Mouse (Mus musculus): Measurements from ENCODE around the gene Ssr1. TPM values are rescaled to one million over a fixed set of nuclear protein-coding genes. Genes with fewer than 3 reads are reported as not detected.

Ssr1 gene
- polyA plus RNA-seq, 1 experiment, result 89.8 TPM

DNA sequence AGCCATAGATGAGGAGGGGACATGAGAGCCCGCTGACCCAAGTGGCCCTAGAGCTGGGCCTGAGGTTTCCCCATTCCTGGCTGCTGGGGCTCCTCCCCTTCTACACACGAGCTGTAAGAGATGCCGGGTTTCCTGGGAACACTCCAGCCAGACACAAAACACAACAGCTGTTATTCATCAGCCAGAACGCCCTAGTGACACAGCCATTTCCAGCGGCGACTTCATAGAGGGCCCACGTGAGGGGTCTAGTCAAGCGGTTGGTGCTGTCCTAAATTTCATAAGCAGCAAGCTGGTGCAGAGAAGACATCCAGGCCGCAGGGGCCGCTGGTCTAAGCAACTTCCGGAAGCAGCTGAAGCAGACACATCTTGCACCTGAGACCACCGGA, 27.0 kb downstream of the Ssr1 start:
- Histone ChIP-seq H3K27ac (ENCODE audit: insufficient read depth, low read depth, low read length) (no peak overlapping the region), H3K4me3 (ENCODE audit: insufficient read depth, low read length) (no peak overlapping the region), H3K4me1 (ENCODE audit: control insufficient read depth, insufficient read depth, low read length) (peaks cover 20% of the 10 kb centered on the region)
- TF ChIP-seq CTCF (IDR thresholded peaks at IDR 0.05; ENCODE audit: low read depth, low read length) (no peak), POLR2A (IDR thresholded peaks at IDR 0.05; ENCODE audit: borderline replicate concordance, low read depth, low read length) (no peak)

DNA sequence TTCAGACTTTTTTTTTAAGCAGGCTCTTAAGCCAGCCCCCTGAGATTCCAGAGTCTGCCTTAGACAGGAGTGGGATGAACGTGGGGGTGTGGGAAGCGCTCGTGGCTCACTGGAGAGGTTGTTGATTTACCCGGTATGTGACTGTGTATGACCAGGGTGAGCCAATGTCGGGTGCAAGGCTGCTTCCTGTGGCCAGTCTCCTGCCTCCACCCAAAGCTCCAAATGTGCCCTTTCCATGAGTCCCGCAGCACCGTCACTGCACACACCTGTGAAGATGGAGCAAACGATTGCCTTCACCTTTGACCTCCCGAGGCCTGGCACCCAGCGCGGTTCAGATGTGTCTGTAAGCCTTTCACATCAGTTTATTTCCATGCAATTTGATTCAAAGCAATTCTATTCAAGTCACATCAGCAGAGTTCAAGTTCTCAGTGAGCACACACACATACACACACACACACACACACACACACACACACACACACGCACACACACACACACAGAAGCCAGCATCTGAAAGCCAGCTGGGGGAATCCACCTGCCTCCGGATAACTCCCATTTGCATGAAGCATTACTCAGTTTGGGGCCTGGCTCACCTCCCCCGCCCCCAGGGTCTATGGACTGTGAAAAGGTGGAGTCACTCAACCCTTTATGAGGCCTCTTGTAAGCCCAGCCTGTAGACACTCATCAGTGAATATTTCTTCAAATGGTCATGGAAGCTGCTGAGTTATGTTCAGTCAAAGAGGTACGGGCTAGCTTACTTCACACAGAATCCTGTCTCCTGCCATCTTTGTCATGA, 27.6 kb downstream of the Ssr1 start:
- TF ChIP-seq POLR2A (IDR thresholded peaks at IDR 0.05; ENCODE audit: borderline replicate concordance, low read depth, low read length) (no peak), CTCF (IDR thresholded peaks at IDR 0.05; ENCODE audit: low read depth, low read length) (no peak)
- Histone ChIP-seq H3K4me3 (ENCODE audit: insufficient read depth, low read length) (no peak overlapping the region), H3K4me1 (ENCODE audit: control insufficient read depth, insufficient read depth, low read length) (peaks cover 20% of the 10 kb centered on the region), H3K27ac (ENCODE audit: insufficient read depth, low read depth, low read length) (no peak overlapping the region)

DNA sequence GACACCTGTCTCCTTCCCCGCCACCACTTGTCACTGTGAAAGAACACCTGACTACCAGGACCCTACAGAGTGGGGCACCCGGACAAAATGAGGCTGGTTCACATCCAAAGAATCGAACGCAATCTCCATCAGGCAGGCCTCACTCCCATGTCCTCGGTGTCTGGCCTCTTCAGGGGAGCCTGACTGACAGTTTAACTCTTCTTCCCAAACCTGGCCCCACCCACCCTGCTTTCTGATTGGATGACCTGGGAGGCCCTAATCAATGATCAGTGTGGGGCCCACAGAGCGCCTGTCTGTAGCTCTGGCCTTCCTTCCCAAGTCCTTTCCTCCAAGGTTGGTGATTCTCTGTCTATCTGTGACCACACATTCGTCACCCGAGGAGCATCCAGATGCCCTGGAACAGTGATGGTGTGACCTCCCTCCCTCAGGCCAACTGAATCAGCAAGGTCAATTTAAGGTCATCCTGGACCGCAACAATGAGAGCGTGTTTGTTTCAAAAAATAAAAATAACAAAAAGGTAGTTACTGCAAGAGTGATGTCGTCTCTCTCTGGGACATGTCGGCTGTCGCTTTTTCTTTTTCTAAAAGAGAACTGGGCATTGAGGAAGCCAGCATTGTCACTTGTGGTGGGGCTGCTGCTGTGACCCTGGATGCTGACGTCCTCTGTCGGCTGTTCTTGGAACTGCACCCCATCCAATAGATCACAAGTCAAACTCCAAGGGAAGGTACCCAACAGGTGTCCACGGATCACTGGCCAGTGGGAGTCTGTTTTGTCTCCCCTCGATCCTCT, 28.7 kb downstream of the Ssr1 start:
- TF ChIP-seq CTCF (IDR thresholded peaks at IDR 0.05; ENCODE audit: low read depth, low read length) (peak; percentile 62; the same call in 1 of the 2 replicates), POLR2A (IDR thresholded peaks at IDR 0.05; ENCODE audit: borderline replicate concordance, low read depth, low read length) (no peak)
- no peak overlapping the region for H3K4me3 ChIP-seq (ENCODE audit: insufficient read depth, low read length)
- peaks cover 20% of the 10 kb centered on the region for H3K4me1 ChIP-seq (ENCODE audit: control insufficient read depth, insufficient read depth, low read length)
- peak overlapping the region; percentile 52 for H3K27ac ChIP-seq (ENCODE audit: insufficient read depth, low read depth, low read length)

DNA sequence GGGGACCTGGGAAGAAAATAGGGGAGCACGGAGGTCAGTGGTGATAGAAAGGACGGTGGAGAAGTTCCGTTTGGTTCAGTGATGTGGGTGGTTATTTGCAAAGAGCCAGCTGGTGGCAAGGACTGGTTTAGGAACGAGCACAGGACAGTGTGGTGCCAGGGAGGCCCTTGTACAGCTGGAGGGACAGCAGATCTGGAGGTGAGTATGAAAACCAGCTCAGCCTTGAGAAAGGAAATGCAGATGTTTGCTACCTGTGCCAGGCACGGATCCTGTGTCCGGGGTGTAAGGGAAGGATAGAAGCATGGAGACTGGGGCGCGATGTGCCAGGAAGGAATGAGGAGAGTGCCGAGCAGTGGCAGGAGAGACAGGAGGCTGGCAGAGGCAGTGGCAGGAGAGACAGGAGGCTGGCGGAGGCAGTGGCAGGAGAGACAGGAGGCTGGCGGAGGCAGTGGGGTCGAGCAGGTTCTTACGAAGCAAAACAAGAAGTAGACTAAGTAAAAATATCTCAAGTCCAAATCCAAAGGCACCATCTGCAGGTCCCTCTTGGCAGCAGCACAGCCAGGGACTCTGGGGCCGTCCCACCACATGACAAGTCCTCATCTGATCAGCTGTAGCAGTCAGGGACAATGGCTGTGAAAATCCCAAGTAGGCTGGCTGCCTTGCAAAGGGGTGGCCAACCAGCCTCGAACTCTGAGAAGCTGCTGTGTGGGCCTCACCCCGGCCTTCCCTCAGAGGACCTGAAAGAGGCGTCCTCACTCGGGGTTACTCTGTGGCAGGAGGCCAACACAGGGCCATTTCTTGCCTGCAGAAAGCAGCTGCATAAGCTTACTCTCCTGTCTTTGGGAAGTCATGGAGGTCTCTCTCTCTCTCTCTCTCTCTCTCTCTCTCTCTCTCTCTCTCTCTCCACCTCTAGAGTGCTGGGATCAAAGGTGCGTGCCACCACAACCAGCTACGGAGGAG, 29.6 kb downstream of the Ssr1 start:
- peaks cover 29% of the 10 kb centered on the region for H3K4me1 ChIP-seq (ENCODE audit: control insufficient read depth, insufficient read depth, low read length)
- TF ChIP-seq CTCF (IDR thresholded peaks at IDR 0.05; ENCODE audit: low read depth, low read length) (no peak), POLR2A (IDR thresholded peaks at IDR 0.05; ENCODE audit: borderline replicate concordance, low read depth, low read length) (no peak)
- peak overlapping the region; percentile 52 for H3K27ac ChIP-seq (ENCODE audit: insufficient read depth, low read depth, low read length)
- H3K4me3 ChIP-seq (ENCODE audit: insufficient read depth, low read length), result peak overlapping the region; percentile 54

DNA sequence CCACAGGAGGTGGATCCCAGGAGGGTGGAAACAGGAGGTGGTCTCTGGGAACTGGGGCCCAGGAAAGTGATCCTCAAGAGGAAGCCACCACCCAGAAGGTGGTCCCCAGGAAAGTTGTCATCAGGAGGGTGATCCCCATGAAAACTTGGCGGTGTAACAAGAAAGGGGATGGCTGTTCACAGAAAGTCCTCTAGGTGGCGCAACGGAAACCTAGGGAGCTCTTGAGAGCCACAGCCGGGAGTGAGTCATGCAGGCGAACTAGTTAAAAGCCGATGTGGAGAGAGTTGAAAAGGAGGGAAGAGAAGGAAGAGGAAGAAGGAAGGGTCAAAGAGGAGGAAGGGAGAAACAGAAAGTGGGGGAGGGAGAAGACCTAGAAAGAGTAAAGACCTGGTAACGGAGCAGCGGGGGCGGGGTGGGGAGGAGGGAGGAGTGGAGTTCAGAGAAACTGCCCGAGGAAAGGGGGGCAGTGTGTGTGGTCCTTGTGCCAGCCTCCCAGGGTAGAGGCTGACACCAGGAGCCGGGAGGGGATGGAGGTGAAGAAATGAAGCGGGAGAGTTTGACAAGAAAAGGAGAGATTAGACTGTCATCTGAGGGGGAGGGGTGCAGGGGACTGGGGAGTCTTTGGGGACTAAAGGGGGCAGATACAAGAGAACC, 30.5 kb downstream of the Ssr1 start:
- H3K4me1 ChIP-seq (ENCODE audit: control insufficient read depth, insufficient read depth, low read length), result peaks cover 33% of the 10 kb centered on the region
- TF ChIP-seq POLR2A (IDR thresholded peaks at IDR 0.05; ENCODE audit: borderline replicate concordance, low read depth, low read length) (no peak), CTCF (IDR thresholded peaks at IDR 0.05; ENCODE audit: low read depth, low read length) (peak; percentile 66; the same call in 1 of the 2 replicates)

DNA sequence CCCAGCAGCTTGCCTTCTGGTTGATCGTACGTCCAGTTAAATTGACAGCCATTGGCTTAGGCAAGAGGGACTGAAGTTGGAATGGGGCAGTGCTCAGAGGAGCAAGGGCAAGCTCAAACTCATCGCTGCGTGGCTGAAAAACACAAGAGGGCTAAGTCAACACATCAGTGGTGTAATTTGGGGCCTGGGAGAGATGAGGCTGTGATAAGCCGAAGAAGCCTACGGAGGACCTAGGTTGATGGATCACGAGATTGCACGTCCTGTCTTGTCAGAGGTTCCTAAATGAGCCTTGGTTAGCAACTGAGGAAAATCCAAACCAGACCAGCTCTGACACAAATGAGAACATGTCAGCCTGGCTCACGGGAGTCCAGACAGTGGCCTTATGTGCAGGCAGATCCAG, 31.5 kb downstream of the Ssr1 start:
- Histone ChIP-seq H3K4me1 (ENCODE audit: control insufficient read depth, insufficient read depth, low read length) (peaks cover 36% of the 10 kb centered on the region), H3K27ac (ENCODE audit: insufficient read depth, low read depth, low read length) (no peak overlapping the region), H3K4me3 (ENCODE audit: insufficient read depth, low read length) (no peak overlapping the region)
- no peak for TF ChIP-seq CTCF (IDR thresholded peaks at IDR 0.05; ENCODE audit: low read depth, low read length)
- TF ChIP-seq POLR2A (IDR thresholded peaks at IDR 0.05; ENCODE audit: borderline replicate concordance, low read depth, low read length), result no peak

More for the DNA sequence above, 30.5 kb downstream of the Ssr1 start:
- peak overlapping the region; percentile 52 for H3K27ac ChIP-seq (ENCODE audit: insufficient read depth, low read depth, low read length)
- peak overlapping the region; percentile 54 for H3K4me3 ChIP-seq (ENCODE audit: insufficient read depth, low read length)

DNA sequence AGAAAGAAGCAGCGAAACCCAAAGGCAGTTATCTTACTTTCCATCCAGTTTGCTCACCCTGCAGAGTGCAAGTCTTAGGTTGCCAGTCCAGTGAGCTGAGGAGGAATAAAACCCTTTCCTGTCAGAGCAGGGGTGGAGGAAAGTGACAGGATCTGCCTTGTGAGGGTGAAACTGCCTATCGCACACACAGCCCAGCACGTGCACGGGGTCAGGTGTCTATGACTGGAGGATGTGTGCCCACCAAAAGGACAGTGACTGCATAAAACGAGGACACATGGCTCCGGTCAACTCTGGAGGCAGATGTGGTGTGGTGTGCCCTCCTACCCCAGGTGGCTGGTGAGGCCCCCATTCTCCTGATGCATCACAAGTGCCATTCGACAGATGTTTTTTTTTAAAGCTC, 34.1 kb downstream of the Ssr1 start:
- Histone ChIP-seq H3K4me3 (ENCODE audit: insufficient read depth, low read length) (no peak overlapping the region), H3K27ac (ENCODE audit: insufficient read depth, low read depth, low read length) (peak overlapping the region; percentile 91), H3K4me1 (ENCODE audit: control insufficient read depth, insufficient read depth, low read length) (peaks cover 28% of the 10 kb centered on the region)
- TF ChIP-seq CTCF (IDR thresholded peaks at IDR 0.05; ENCODE audit: low read depth, low read length), result no peak
- no peak for TF ChIP-seq POLR2A (IDR thresholded peaks at IDR 0.05; ENCODE audit: borderline replicate concordance, low read depth, low read length)

DNA sequence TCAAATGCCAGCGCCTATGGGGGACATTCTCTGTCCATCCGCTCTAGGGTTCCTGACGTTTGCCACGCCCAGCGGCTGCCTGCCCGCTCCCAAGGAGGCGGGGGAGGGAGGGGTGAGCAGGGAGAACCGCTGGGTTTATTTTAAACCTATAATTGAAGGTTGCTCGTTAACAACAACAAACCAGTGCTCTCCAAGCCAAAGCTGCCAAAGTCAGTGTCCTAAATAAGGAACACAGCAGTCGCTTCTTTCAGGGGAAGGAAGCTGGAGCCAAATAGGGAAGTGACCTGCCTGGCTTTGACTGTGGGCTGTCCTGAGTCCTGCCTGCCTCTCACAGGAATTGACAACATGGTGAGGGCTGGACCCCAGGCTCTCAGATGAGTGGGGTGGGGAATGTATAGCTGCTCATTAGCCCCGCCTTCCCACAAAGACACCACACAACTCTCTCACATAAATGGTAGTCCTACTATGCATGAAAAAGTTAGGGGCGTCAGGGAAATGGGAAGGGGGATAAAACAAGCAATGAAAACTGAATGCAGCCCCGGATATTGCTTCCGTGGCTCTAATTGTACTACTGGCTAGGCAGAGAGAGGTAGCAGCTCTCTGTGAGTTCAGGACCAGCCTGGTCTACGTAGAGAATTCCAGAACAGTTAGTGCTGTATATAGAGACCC, 34.6 kb downstream of the Ssr1 start:
- Histone ChIP-seq H3K4me3 (ENCODE audit: insufficient read depth, low read length) (peak overlapping the region; percentile 29), H3K4me1 (ENCODE audit: control insufficient read depth, insufficient read depth, low read length) (peaks cover 28% of the 10 kb centered on the region), H3K27ac (ENCODE audit: insufficient read depth, low read depth, low read length) (peak overlapping the region; percentile 91)
- TF ChIP-seq CTCF (IDR thresholded peaks at IDR 0.05; ENCODE audit: low read depth, low read length) (no peak), POLR2A (IDR thresholded peaks at IDR 0.05; ENCODE audit: borderline replicate concordance, low read depth, low read length) (no peak)
